Mouse (Mus musculus) liver, embryonic 13.5 days (tissue): ENCODE results near the gene Oxt. TPM values are rescaled to one million over a fixed set of nuclear protein-coding genes. Genes with fewer than 3 reads are reported as not detected.
"Not testable (repeated sequence)": the region's sequence is repeated elsewhere in the genome, so short reads cannot be mapped to it uniquely, and the experiment has no call there.

ENCODE experiments used
- ATAC-seq: fragments of 200-750 bp; cut with Nextera tagmentation; 2 replicates; pipeline ENCODE4 v1.8.0; 2017; ENCODE audit warnings: low read depth, mild to moderate bottlenecking, moderate number of reproducible peaks, moderate library complexity
- DNase-seq: peaks from one replicate; pipeline ENCODE4 v3.0.0; 2022
- H3K27ac ChIP-seq: fragments of 300-500 bp; sonication (generic); 2 replicates; pipeline ENCODE4 v1.5.1; 2015; ENCODE audit warnings: moderate library complexity, mild to moderate bottlenecking, inconsistent platforms
- H3K27me3 ChIP-seq: fragments of 300-500 bp; sonication (generic); 2 replicates; pipeline ENCODE4 v1.6.1; 2015; ENCODE audit warnings: mild to moderate bottlenecking, inconsistent platforms
- H3K36me3 ChIP-seq: fragments of 300-500 bp; sonication (generic); 2 replicates; pipeline ENCODE4 v1.6.1; 2015; ENCODE audit warnings: mild to moderate bottlenecking, inconsistent platforms
- H3K4me1 ChIP-seq: fragments of 300-500 bp; sonication (generic); replicated peaks from 2 replicates; pipeline ENCODE4 v1.6.1; 2015; ENCODE audit warnings: inconsistent platforms
- H3K4me2 ChIP-seq: fragments of 300-500 bp; sonication (generic); 2 replicates; pipeline ENCODE4 v1.6.1; 2015; ENCODE audit warnings: inconsistent platforms, mild to moderate bottlenecking, moderate library complexity
- H3K4me3 ChIP-seq: fragments of 300-500 bp; sonication (generic); replicated peaks from 2 replicates; pipeline ENCODE4 v1.5.1; 2015; ENCODE audit warnings: mild to moderate bottlenecking, inconsistent platforms
- H3K9ac ChIP-seq: fragments of 300-500 bp; sonication (generic); 2 replicates; pipeline ENCODE4 v1.6.1; 2015; ENCODE audit warnings: mild to moderate bottlenecking, inconsistent platforms
- H3K9me3 ChIP-seq: fragments of 300-500 bp; sonication (generic); replicated peaks from 2 replicates; pipeline ENCODE4 v1.6.1; 2016; ENCODE audit warnings: inconsistent platforms
- WGBS: fragments of 180-500 bp; shearing (Covaris S2); methylation state at CpG from one replicate; pipeline ENCODE4 v1.1.7; 2015; ENCODE audit not compliant: insufficient replicate concordance; 5-methylcytosine and 5-hydroxymethylcytosine counted together
- polyA plus RNA-seq: library from polyadenylated mRNA; unstranded; fragments of >200 nt; fragmentation: Nextera tagmentation; extraction: Ambion mirVana; gene quantifications from 2 replicates; pipeline ENCODE4 v1.2.1, GENCODE M21; 2015

Gene Oxt
- polyA plus RNA-seq, 1 experiment from 2014 or later: not detected

DNA sequence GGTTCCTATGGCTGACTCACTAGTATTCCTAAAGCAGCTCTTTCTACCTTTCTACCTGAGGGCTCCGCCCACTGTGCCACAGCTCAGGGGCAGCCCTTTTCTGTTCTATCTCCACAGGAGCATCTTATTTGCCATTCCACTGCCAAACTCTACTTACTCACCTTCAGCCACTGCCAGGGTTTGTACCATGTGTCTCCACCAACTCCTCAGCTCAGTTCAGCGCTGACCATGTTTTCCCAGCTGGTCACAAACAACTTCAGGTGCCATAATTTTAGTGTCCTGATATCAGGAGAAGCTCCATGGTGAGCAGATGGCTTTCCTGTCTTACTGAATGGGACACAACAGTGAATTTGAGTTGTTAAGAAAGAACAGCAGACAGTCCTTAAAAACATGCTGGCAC is 18.5 kb upstream of the Oxt start:
- Histone ChIP-seq H3K9ac (no peak overlapping the region), H3K4me2 (no peak overlapping the region), H3K27ac (no peak overlapping the region), H3K9me3 (no peaks in the 10 kb centered on the region), H3K36me3 (peaks cover 31% of the 10 kb centered on the region), H3K4me3 (no peak overlapping the region), H3K27me3 (no peaks in the 10 kb centered on the region), H3K4me1 (no peaks in the 10 kb centered on the region; the same call in 1 of the 2 replicates)
- DNase-seq (no peak), ATAC-seq (no peak)
- WGBS: 84% methylated on average over 2 of the region's 2 CpGs

DNA sequence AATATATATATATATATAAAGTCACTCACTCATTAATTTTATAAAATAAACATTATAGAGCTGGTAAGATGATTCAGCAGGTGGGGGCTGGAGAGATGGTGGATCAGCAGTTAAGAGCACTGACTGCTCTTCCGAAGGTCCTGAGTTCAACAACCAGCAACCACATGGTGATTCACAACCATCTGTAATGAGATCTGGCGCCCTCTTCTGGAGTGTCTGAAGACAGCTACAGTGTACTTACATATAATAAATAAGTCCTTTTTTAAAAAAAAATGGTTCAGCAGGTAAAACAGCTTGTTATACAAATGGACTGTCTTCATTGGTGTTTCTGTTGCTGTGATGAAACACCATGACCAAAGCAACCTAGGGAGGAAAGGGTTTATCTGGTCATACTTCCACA is 18.0 kb upstream of the Oxt start:
- Histone ChIP-seq H3K4me2 (no peak overlapping the region), H3K27me3 (no peaks in the 10 kb centered on the region), H3K9ac (no peak overlapping the region), H3K4me3 (no peak overlapping the region), H3K27ac (no peak overlapping the region), H3K4me1 (peaks cover 6% of the 10 kb centered on the region), H3K36me3 (peaks cover 27% of the 10 kb centered on the region), H3K9me3 (no peaks in the 10 kb centered on the region)
- WGBS: 46% methylated on average over 2 of the region's 2 CpGs
- DNase-seq: no peak
- ATAC-seq: no peak

DNA sequence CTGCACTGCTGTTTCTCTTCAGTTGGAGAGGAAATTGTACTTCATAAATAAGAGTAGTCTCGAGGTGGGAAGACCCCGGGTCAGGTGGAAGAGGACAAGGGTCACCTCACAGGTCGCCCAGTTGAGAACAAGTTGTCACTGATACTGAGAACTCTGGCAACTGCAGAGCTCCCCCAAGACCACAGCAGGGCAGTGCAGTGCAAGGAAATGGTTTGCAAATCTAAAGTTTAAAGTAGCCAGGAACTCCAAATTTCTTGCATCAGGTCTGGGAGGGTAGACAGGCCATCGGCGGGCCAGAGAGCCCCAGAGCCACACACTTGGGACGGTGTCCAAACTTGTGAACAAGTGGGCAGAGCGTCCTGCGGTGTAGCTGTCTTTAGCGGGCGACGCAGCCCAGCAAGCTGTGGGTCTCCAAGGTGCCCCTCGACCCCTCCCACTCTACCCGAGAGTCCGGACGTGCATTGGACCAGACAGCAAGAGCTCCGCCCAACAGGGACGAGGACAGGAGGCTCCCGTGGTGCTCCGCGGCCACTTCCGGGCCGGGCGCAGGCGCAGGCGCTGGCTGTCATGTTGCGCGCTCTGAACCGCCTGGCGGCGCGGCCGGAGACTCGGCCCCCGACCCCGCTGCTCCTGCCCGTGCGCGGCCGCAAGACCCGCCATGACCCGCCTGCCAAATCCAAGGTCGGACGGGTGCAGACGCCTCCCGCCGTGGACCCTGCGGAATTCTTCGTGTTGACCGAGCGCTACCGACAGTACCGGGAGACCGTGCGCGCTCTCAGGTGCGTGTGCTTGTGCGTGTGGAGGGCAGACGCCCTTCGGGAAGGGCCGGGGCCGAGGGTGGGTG is 12.5 kb upstream of the Oxt start, which contains the start of gene Mrps26:
Gene Mrps26 (plus strand): TSS at position 531 of the 844 bp plus-strand sequence.
- Histone ChIP-seq H3K9me3 (no peaks in the 10 kb centered on the region), H3K4me3 (peak within 1 kb of the TSS; percentile 84), H3K27ac (peak within 1 kb of the TSS; percentile 58), H3K4me1 (peaks cover 27% of the 10 kb centered on the region), H3K4me2 (peak within 1 kb of the TSS; percentile 96), H3K36me3 (peaks cover 25% of the 10 kb centered on the region), H3K27me3 (no peaks in the 10 kb centered on the region), H3K9ac (peak within 1 kb of the TSS; percentile 88)
- DNase-seq: peak; percentile 87
- WGBS: under 1% methylated on average over 61 of the region's 61 CpGs
- ATAC-seq: peak; percentile 98

GRCm38 (mm10) chr2:130564063-130564462 is 11.9 kb upstream of the Oxt start:
- peaks cover 25% of the 10 kb centered on the region for H3K36me3 ChIP-seq
- peaks cover 27% of the 10 kb centered on the region for H3K4me1 ChIP-seq
- no peaks in the 10 kb centered on the region for H3K9me3 ChIP-seq
- no peak for DNase-seq
- H3K4me3 ChIP-seq: peak overlapping the region; percentile 84
- under 1% methylated on average over 23 of the region's 23 CpGs for WGBS
- peak overlapping the region; percentile 96 for H3K4me2 ChIP-seq
- no peaks in the 10 kb centered on the region for H3K27me3 ChIP-seq
- peak; percentile 2; the same call in 1 of the 2 replicates for ATAC-seq
- peak overlapping the region; percentile 88 for H3K9ac ChIP-seq
- peak overlapping the region; percentile 41 for H3K27ac ChIP-seq

DNA sequence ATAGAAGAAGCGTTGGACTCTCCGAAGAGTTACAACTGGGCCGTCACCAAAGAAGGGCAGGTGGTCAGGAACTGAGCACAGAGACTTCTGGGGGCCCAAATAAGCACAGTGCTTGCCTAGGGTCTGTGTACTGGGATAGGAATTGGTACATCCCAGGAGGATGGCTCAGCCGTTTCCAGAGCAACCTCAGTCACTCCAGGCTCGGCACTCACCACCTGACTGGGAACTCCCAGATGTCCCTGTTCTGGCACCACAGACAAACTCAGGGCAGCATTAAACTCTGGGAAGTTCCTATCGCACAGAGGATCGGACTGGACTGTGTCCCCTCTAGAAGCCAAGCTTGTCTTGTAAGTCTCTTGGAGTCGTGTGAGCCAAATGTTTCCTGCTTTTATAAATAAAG is 11.0 kb upstream of the Oxt start:
- no peak for ATAC-seq
- Histone ChIP-seq H3K4me3 (peak overlapping the region; percentile 84), H3K4me1 (peaks cover 27% of the 10 kb centered on the region), H3K9ac (peak overlapping the region; percentile 88), H3K27me3 (no peaks in the 10 kb centered on the region), H3K4me2 (peak overlapping the region; percentile 96), H3K9me3 (no peaks in the 10 kb centered on the region), H3K27ac (no peak overlapping the region), H3K36me3 (peaks cover 25% of the 10 kb centered on the region)
- 87% methylated on average over 8 of the region's 8 CpGs for WGBS
- DNase-seq: no peak

DNA sequence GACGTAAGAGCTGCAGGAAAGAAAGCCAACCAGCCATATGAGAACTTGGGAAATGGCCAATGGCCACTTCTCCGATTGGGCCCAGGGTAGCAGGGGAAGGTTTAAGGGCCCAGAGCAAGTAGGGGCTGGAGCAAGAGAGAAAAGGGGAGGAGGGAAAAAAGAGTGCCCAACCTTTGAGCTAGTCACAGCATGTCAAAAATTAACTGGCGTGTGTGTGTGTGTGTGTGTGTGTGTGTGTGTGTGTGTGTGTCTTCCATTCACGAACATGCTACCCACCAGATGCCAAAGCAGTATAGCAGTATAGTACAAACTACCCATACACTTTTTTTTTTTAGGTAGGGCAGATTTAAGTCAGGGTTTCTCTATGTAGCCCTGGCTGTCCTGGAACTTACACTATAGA is 7.1 kb upstream of the Oxt start:
- Histone ChIP-seq H3K9ac (no peak overlapping the region), H3K27me3 (peaks cover 7% of the 10 kb centered on the region; the same call in 1 of the 2 replicates), H3K4me3 (no peak overlapping the region), H3K4me2 (no peak overlapping the region), H3K27ac (no peak overlapping the region), H3K36me3 (peaks cover 25% of the 10 kb centered on the region), H3K9me3 (no peaks in the 10 kb centered on the region), H3K4me1 (peaks cover 16% of the 10 kb centered on the region)
- DNase-seq (no peak), ATAC-seq (no peak)
- 72% methylated on average over 4 of the region's 4 CpGs for WGBS

DNA sequence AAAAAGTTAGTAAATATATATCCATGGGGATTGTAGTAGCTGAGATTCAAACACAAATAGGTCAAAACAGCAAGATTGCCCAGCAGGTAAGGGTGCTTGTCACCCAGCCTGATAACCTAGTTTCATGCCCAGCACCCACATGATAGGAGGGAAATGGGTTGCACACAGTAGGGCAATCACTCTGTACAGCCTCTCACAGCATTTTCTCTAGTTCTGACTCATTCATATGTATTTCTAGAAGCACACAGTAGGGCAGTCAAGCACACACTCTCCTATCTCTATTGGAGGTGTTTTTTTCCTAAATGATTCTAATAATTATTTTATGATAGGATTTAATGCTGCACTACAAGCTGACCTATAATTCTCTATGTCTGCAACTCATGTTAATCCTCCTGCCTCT is 6.0 kb upstream of the Oxt start:
- H3K36me3 ChIP-seq: peaks cover 23% of the 10 kb centered on the region
- no peak overlapping the region for H3K4me3 ChIP-seq
- H3K4me1 ChIP-seq: peaks cover 6% of the 10 kb centered on the region
- no peak overlapping the region for H3K4me2 ChIP-seq
- no peak for ATAC-seq
- H3K9me3 ChIP-seq: no peaks in the 10 kb centered on the region
- H3K9ac ChIP-seq: no peak overlapping the region
- peaks cover 15% of the 10 kb centered on the region for H3K27me3 ChIP-seq
- no peak for DNase-seq
- no peak overlapping the region for H3K27ac ChIP-seq

DNA sequence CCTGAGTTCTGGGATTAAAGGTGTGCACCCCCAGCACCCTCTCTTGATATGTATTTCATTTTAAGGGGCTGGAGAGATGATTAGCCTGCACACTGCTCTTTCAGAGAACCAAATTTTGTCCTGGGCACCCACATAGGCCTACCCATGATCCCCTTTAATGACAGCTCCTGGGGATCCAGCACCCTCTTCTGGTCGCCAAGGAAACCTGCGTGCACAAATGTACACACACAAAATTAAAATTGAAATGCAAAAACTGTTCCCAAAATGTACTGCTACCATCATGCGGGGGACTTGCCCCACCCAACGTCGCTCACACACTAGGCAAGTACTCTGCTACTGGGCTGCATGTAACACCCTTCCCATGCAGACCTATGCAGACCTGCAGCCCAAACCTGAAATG is 1.0 kb upstream of the Oxt start:
- Histone ChIP-seq H3K4me3 (no peak overlapping the region), H3K27ac (no peak overlapping the region), H3K9me3 (no peaks in the 10 kb centered on the region), H3K27me3 (peaks cover 65% of the 10 kb centered on the region), H3K36me3 (no peaks in the 10 kb centered on the region), H3K9ac (no peak overlapping the region), H3K4me2 (no peak overlapping the region), H3K4me1 (peaks cover 23% of the 10 kb centered on the region)
- ATAC-seq: no peak
- WGBS: 68% methylated on average over 5 of the region's 5 CpGs
- DNase-seq: no peak

GRCm38 (mm10) chr2:130576564-130576963 is 591 bp downstream of the Oxt start:
- Histone ChIP-seq H3K27me3 (peaks cover 81% of the 10 kb centered on the region), H3K4me3 (peak overlapping the region; percentile 20), H3K4me2 (peak overlapping the region; percentile 43), H3K4me1 (peaks cover 29% of the 10 kb centered on the region)
- H3K9ac ChIP-seq, DNase-seq, H3K36me3 ChIP-seq, H3K9me3 ChIP-seq, H3K27ac ChIP-seq, ATAC-seq: not testable (repeated sequence)
- 7% methylated on average over 32 of the region's 32 CpGs for WGBS

- 8% methylated on average over 9 of the region's 9 CpGs for WGBS
- Histone ChIP-seq H3K27me3 (peaks cover 86% of the 10 kb centered on the region), H3K27ac (no peak overlapping the region), H3K4me2 (peak overlapping the region; percentile 43; the same call in 1 of the 2 replicates), H3K9me3 (no peaks in the 10 kb centered on the region), H3K36me3 (no peaks in the 10 kb centered on the region), H3K4me3 (peak overlapping the region; percentile 20; the same call in 1 of the 2 replicates), H3K4me1 (peaks cover 29% of the 10 kb centered on the region), H3K9ac (no peak overlapping the region)
- DNase-seq (no peak), ATAC-seq (no peak)
Observed at GRCm38 (mm10) chr2:130577021-130577420, 1.0 kb downstream of the Oxt start.

DNA sequence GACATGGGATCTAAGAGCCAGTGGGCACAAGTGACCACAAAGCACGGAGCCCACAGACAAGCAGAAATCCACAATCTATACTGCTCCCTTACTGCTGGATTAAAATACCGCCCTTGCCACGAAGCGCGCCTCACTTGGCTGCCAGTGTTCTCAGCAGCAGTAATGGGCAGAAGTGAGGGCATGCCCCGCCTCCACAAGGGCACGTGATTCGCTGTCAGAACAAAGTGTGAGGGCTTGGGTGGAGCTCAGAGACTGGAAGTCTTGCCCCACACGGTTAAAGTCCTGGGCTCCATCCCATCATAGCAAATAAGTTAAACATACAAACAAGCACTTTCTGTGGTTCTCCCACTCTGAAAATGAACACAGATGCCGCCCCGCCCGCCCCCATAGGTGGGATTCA is 1.7 kb downstream of the Oxt start:
- Histone ChIP-seq H3K4me1 (peaks cover 29% of the 10 kb centered on the region), H3K9me3 (no peaks in the 10 kb centered on the region), H3K27me3 (peaks cover 92% of the 10 kb centered on the region), H3K9ac (no peak overlapping the region), H3K27ac (no peak overlapping the region), H3K4me3 (0 out of 2 replicates have a peak overlapping the region, but pooled peaks have one; percentile 20), H3K36me3 (no peaks in the 10 kb centered on the region), H3K4me2 (peak overlapping the region; percentile 43)
- peak; percentile 37 for DNase-seq
- ATAC-seq: peak; percentile 58
- WGBS: 4% methylated on average over 12 of the region's 12 CpGs

- H3K4me2 ChIP-seq: no peak overlapping the region; the same call in 1 of the 2 replicates
- H3K9ac ChIP-seq: no peak overlapping the region
- no peak for ATAC-seq
- no peaks in the 10 kb centered on the region for H3K36me3 ChIP-seq
- H3K9me3 ChIP-seq: no peaks in the 10 kb centered on the region
- no peak overlapping the region for H3K27ac ChIP-seq
- WGBS: 12% methylated on average over 11 of the region's 11 CpGs
- no peak overlapping the region for H3K4me3 ChIP-seq
- peaks cover 97% of the 10 kb centered on the region for H3K27me3 ChIP-seq
- H3K4me1 ChIP-seq: peaks cover 29% of the 10 kb centered on the region
- DNase-seq: peak; percentile 48
Observed at GRCm38 (mm10) chr2:130578148-130578547, 2.2 kb downstream of the Oxt start.
